Mouse (Mus musculus) brown adipose tissue, adult 24 weeks (tissue): Measurements from ENCODE around the gene Ccdc70. TPM values are rescaled to one million over a fixed set of nuclear protein-coding genes. Genes with fewer than 3 reads are reported as not detected.
A peak's percentile ranks its signal among the peaks of the same experiment; 100 is the strongest.

Experiments used
- H3K27ac ChIP-seq: fragments of 200-500 bp; replicated peaks from 2 replicates; pipeline ENCODE4 v1.5.1; 2012; ENCODE audit warnings: low read depth, mild to moderate bottlenecking, low read length
- H3K4me1 ChIP-seq: fragments of 200-500 bp; 2 replicates; pipeline ENCODE4 v1.6.1; 2012; ENCODE audit warnings: low read length, mixed read lengths; ENCODE audit not compliant: control insufficient read depth, insufficient read depth, insufficient read length
- H3K4me3 ChIP-seq: fragments of 200-500 bp; 2 replicates; pipeline ENCODE4 v1.5.1; 2012; ENCODE audit warnings: low read depth, mild to moderate bottlenecking, low read length, moderate library complexity; ENCODE audit not compliant: insufficient read depth
- polyA plus RNA-seq: library from polyadenylated mRNA; stranded (reverse); fragments of >200 nt; gene quantifications from 2 replicates; pipeline ENCODE4 v1.2.4, GENCODE M21; 2012; ENCODE audit not compliant: missing spikeins, insufficient read depth, insufficient read length

Ccdc70 gene
- polyA plus RNA-seq, 1 experiment, result not detected

GRCm38 (mm10) chr8:22006423-22006822, 36.8 kb downstream of the Ccdc70 start:
- no peaks in the 10 kb centered on the region for H3K4me1 ChIP-seq
- H3K27ac ChIP-seq, result no peak overlapping the region

GRCm38 (mm10) chr8:22009403-22009802, 39.8 kb downstream of the Ccdc70 start:
- Histone ChIP-seq H3K4me3 (no peak overlapping the region), H3K4me1 (no peaks in the 10 kb centered on the region), H3K27ac (no peak overlapping the region)

More at GRCm38 (mm10) chr8:22006423-22006822, 36.8 kb downstream of the Ccdc70 start:
- no peak overlapping the region for H3K4me3 ChIP-seq

GRCm38 (mm10) chr8:22013034-22013707, 43.6 kb downstream of the Ccdc70 start:
- H3K4me1 ChIP-seq, result no peaks in the 10 kb centered on the region
- H3K4me3 ChIP-seq, result peak overlapping the region; percentile 33; the same call in 1 of the 2 replicates
- H3K27ac ChIP-seq, result no peak overlapping the region

GRCm38 (mm10) chr8:22017731-22018130, 48.2 kb downstream of the Ccdc70 start:
- Histone ChIP-seq H3K4me1 (no peaks in the 10 kb centered on the region), H3K4me3 (no peak overlapping the region), H3K27ac (no peak overlapping the region)

GRCm38 (mm10) chr8:22019498-22019897, 49.9 kb downstream of the Ccdc70 start:
- Histone ChIP-seq H3K4me3 (no peak overlapping the region), H3K4me1 (no peaks in the 10 kb centered on the region), H3K27ac (no peak overlapping the region)

- no peak overlapping the region for H3K4me3 ChIP-seq
- H3K4me1 ChIP-seq, result no peaks in the 10 kb centered on the region
Observed at GRCm38 (mm10) chr8:22022244-22022643, 52.7 kb downstream of the Ccdc70 start.

More at GRCm38 (mm10) chr8:22022244-22022643, 52.7 kb downstream of the Ccdc70 start:
- no peak overlapping the region for H3K27ac ChIP-seq

Other genes with a start within 250 kb of the Ccdc70 start
- not detected in 2 replicates for gene Defa24, start 235.3 kb upstream of the Ccdc70 start, polyA plus RNA-seq
- not detected in 2 replicates for gene Defb50, start 146.2 kb upstream of the Ccdc70 start, polyA plus RNA-seq
- gene Defb2, start 129.8 kb upstream of the Ccdc70 start, polyA plus RNA-seq, result not detected in 2 replicates
- gene Defb10, start 110.9 kb upstream of the Ccdc70 start, polyA plus RNA-seq, result not detected in 2 replicates
- not detected in 2 replicates for gene Defb9, start 84.4 kb upstream of the Ccdc70 start, polyA plus RNA-seq
- not detected in 2 replicates for gene Defb11, start 63.4 kb upstream of the Ccdc70 start, polyA plus RNA-seq
- not detected in 2 replicates for gene Defb15, start 37.1 kb upstream of the Ccdc70 start, polyA plus RNA-seq
- gene Defb35, start 31.4 kb upstream of the Ccdc70 start, polyA plus RNA-seq, result not detected in 2 replicates
- not detected in 2 replicates for gene Defb13, start 23.0 kb upstream of the Ccdc70 start, polyA plus RNA-seq
- not detected in 2 replicates for gene Fam90a1a, start 11.1 kb upstream of the Ccdc70 start, polyA plus RNA-seq
- not detected in 2 replicates for gene Atp7b, start 90.5 kb downstream of the Ccdc70 start, polyA plus RNA-seq
- gene Alg11, start 90.9 kb downstream of the Ccdc70 start, polyA plus RNA-seq, result 4.6 and 7.3 TPM in 2 replicates
- not detected in 2 replicates for gene Nek5, start 155.3 kb downstream of the Ccdc70 start, polyA plus RNA-seq
- 0.58 and 1.4 TPM in 2 replicates for gene Nek3, start 196.7 kb downstream of the Ccdc70 start, polyA plus RNA-seq
- gene Ckap2, start 216.0 kb downstream of the Ccdc70 start, polyA plus RNA-seq, result 1.1 TPM in 1 of 2 replicates, not detected in the other
- 27.1 and 35.2 TPM in 2 replicates for gene Vps36, start 223.0 kb downstream of the Ccdc70 start, polyA plus RNA-seq